Mouse (Mus musculus) heart, embryonic 12.5 days (tissue): ENCODE results near the gene Tmem231. TPM values are rescaled to one million over a fixed set of nuclear protein-coding genes. Genes with fewer than 3 reads are reported as not detected.
"Not testable (repeated sequence)": the region's sequence is repeated elsewhere in the genome, so short reads cannot be mapped to it uniquely, and the experiment has no call there.

Source experiments
- ATAC-seq: fragments of 200-750 bp; cut with Nextera tagmentation; 2 replicates; pipeline ENCODE4 v1.8.0; 2017; ENCODE audit warnings: moderate TSS enrichment, moderate library complexity; ENCODE audit not compliant: insufficient number of reproducible peaks, low FRiP score
- H3K27ac ChIP-seq: fragments of 300-500 bp; sonication (generic); 2 replicates; pipeline ENCODE4 v1.5.1; 2016; ENCODE audit warnings: mild to moderate bottlenecking, moderate library complexity; ENCODE audit not compliant: poor library complexity, severe bottlenecking
- H3K27me3 ChIP-seq: fragments of 300-500 bp; sonication (generic); replicated peaks from 2 replicates; pipeline ENCODE4 v1.6.1; 2016; ENCODE audit warnings: mild to moderate bottlenecking, moderate library complexity
- H3K36me3 ChIP-seq: fragments of 300-500 bp; sonication (generic); 2 replicates; pipeline ENCODE4 v1.6.1; 2016; ENCODE audit warnings: mild to moderate bottlenecking, moderate library complexity
- H3K4me1 ChIP-seq: fragments of 300-500 bp; sonication (generic); replicated peaks from 2 replicates; pipeline ENCODE4 v1.6.1; 2016; ENCODE audit warnings: mild to moderate bottlenecking
- H3K4me2 ChIP-seq: fragments of 300-500 bp; sonication (generic); 2 replicates; pipeline ENCODE4 v1.6.1; 2016; ENCODE audit warnings: mild to moderate bottlenecking, moderate library complexity
- H3K4me3 ChIP-seq: fragments of 300-500 bp; sonication (generic); 2 replicates; pipeline ENCODE4 v1.5.1; 2016; ENCODE audit warnings: mild to moderate bottlenecking
- H3K9ac ChIP-seq: fragments of 300-500 bp; sonication (generic); 2 replicates; pipeline ENCODE4 v1.6.1; 2016; ENCODE audit warnings: mild to moderate bottlenecking, moderate library complexity
- H3K9me3 ChIP-seq: fragments of 300-500 bp; sonication (generic); replicated peaks from 2 replicates; pipeline ENCODE4 v1.6.1; 2016; ENCODE audit warnings: mild to moderate bottlenecking, moderate library complexity
- WGBS: fragments of 180-500 bp; shearing (Covaris S2); methylation state at CpG from one replicate; pipeline ENCODE4 v1.1.7; 2016; 5-methylcytosine and 5-hydroxymethylcytosine counted together
- polyA plus RNA-seq: library from polyadenylated mRNA; unstranded; fragments of >200 nt; fragmentation: Nextera tagmentation; extraction: Ambion mirVana; gene quantifications from 2 replicates; pipeline ENCODE4 v1.2.1, GENCODE M21; 2016

Tmem231 gene
- polyA plus RNA-seq, 1 experiment from 2014 or later: 7.1 TPM

DNA sequence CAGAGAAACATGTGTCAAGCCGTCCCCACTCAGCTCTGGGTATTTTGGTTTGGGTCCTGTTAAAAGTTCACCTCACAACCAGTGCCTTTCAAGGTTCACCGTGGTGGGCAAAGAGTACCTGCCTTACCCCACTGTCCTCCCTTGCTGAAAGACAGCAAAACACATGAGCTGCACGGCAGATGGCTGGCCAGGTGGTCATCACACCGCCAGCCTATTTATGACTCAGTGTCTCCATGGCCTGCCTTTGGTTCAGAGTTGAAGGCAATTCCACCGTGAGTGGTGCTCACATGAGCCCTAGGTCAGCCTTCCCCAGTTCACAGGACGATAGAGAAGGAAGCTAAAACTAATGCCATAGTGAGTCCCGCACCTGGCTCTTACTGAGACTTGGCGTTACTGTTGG lies 14.3 kb upstream of the Tmem231 start:
- 91% methylated on average over 8 of the region's 8 CpGs for WGBS
- H3K27ac ChIP-seq: no peak overlapping the region
- peaks cover 75% of the 10 kb centered on the region for H3K36me3 ChIP-seq

DNA sequence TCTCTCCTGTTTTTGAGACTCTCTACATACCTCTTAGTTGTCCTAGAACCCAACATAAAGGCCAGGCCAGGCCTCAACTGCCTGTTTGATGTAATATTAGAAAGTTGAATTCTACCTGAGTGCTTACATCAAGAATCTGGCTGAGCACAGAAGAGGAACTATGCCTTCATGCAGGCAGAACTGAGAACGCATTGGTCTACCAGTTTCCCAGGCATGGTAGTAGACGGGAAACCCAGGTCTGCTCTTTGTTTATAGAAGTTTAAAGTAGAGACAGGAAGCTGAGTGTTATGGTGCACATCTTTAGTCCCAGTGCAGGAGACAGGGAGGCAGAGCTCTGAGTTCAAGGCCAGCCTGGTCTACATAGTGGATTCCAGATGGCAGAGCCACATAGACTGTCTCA lies 13.5 kb upstream of the Tmem231 start:
- Histone ChIP-seq H3K4me2 (no peak overlapping the region), H3K4me1 (no peaks in the 10 kb centered on the region; the same call in 1 of the 2 replicates), H3K27ac (no peak overlapping the region), H3K27me3 (no peaks in the 10 kb centered on the region), H3K9me3 (no peaks in the 10 kb centered on the region), H3K36me3 (peaks cover 72% of the 10 kb centered on the region), H3K4me3 (no peak overlapping the region), H3K9ac (no peak overlapping the region)
- 87% methylated on average over 2 of the region's 2 CpGs for WGBS
- no peak for ATAC-seq

More for the DNA sequence above, 14.3 kb upstream of the Tmem231 start:
- no peaks in the 10 kb centered on the region for H3K9me3 ChIP-seq
- no peak for ATAC-seq
- no peaks in the 10 kb centered on the region for H3K4me1 ChIP-seq
- H3K4me3 ChIP-seq: no peak overlapping the region
- H3K27me3 ChIP-seq: no peaks in the 10 kb centered on the region
- H3K4me2 ChIP-seq: no peak overlapping the region
- H3K9ac ChIP-seq: no peak overlapping the region

- H3K4me2 ChIP-seq: no peak overlapping the region
- H3K27ac ChIP-seq: no peak overlapping the region
- no peaks in the 10 kb centered on the region for H3K27me3 ChIP-seq
- no peak overlapping the region for H3K4me3 ChIP-seq
- peaks cover 16% of the 10 kb centered on the region for H3K4me1 ChIP-seq
- H3K9ac ChIP-seq: no peak overlapping the region
- 89% methylated on average over 2 of the region's 2 CpGs for WGBS
- peaks cover 49% of the 10 kb centered on the region for H3K36me3 ChIP-seq
- ATAC-seq: no peak
- H3K9me3 ChIP-seq: no peaks in the 10 kb centered on the region
Observed at GRCm38 (mm10) chr8:111943544-111943943, 9.9 kb upstream of the Tmem231 start.

GRCm38 (mm10) chr8:111941101-111941454 lies 7.4 kb upstream of the Tmem231 start:
- peaks cover 16% of the 10 kb centered on the region for H3K4me1 ChIP-seq
- no peaks in the 10 kb centered on the region for H3K9me3 ChIP-seq
- peaks cover 28% of the 10 kb centered on the region for H3K36me3 ChIP-seq
- ATAC-seq: peak; percentile 51
- H3K27me3 ChIP-seq: no peaks in the 10 kb centered on the region
- peak overlapping the region; percentile 87 for H3K4me2 ChIP-seq
- H3K27ac ChIP-seq: peak overlapping the region; percentile 63
- under 1% methylated on average over 23 of the region's 23 CpGs for WGBS
- H3K9ac ChIP-seq: peak overlapping the region; percentile 95
- H3K4me3 ChIP-seq: peak overlapping the region; percentile 93

GRCm38 (mm10) chr8:111940171-111941100 lies 6.8 kb upstream of the Tmem231 start, which contains the start of gene Gabarapl2:
Gene Gabarapl2, plus strand, starts transcription at chr8:111940703.
- H3K36me3 ChIP-seq: peaks cover 22% of the 10 kb centered on the region
- peak; percentile 98 for ATAC-seq
- H3K27ac ChIP-seq: peak within 1 kb of the TSS; percentile 83
- peak within 1 kb of the TSS; percentile 87 for H3K4me2 ChIP-seq
- no peaks in the 10 kb centered on the region for H3K9me3 ChIP-seq
- peak within 1 kb of the TSS; percentile 93 for H3K4me3 ChIP-seq
- H3K27me3 ChIP-seq: no peaks in the 10 kb centered on the region
- peak within 1 kb of the TSS; percentile 95 for H3K9ac ChIP-seq
- H3K4me1 ChIP-seq: peaks cover 16% of the 10 kb centered on the region
- WGBS: under 1% methylated on average over 65 of the region's 65 CpGs

- Histone ChIP-seq H3K4me3 (peak overlapping the region; percentile 93), H3K27ac (peak overlapping the region; percentile 83), H3K4me1 (peaks cover 16% of the 10 kb centered on the region), H3K9ac (peak overlapping the region; percentile 52), H3K36me3 (peaks cover 16% of the 10 kb centered on the region), H3K27me3 (no peaks in the 10 kb centered on the region), H3K4me2 (peak overlapping the region; percentile 87), H3K9me3 (no peaks in the 10 kb centered on the region)
- 6% methylated on average over 10 of the region's 10 CpGs for WGBS
- ATAC-seq: peak; percentile 89
Observed at GRCm38 (mm10) chr8:111939516-111940142, 5.9 kb upstream of the Tmem231 start.

GRCm38 (mm10) chr8:111938076-111938985 lies 4.7 kb upstream of the Tmem231 start:
- not testable (repeated sequence) for H3K9ac ChIP-seq, H3K27me3 ChIP-seq, H3K27ac ChIP-seq, ATAC-seq, H3K36me3 ChIP-seq, H3K4me3 ChIP-seq, H3K4me2 ChIP-seq, H3K9me3 ChIP-seq
- 77% methylated on average over 9 of the region's 9 CpGs for WGBS
- peaks cover 16% of the 10 kb centered on the region for H3K4me1 ChIP-seq

DNA sequence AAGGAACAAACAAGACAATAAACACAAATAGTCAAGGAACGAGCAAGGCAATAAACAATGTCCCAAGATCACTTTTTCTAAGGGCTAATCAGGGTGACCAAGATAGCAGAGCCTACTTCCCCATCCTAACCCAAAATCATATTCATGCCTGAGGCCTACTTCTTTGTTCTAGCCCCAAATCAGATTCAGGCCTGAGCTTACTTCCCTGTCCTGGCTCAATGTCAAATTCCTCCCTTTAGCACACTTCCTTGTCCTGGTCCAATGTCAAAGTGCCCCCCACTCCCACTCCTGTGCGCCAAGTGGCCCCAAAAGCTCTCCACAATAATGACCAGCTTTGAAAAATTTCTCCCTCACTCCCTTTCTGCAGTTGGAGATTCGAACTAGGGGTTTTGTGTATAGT lies 3.5 kb upstream of the Tmem231 start:
- H3K36me3 ChIP-seq: no peaks in the 10 kb centered on the region
- H3K9ac ChIP-seq: no peak overlapping the region
- WGBS: 70% methylated on average over 3 of the region's 3 CpGs
- no peak overlapping the region for H3K4me2 ChIP-seq
- H3K4me1 ChIP-seq: peaks cover 23% of the 10 kb centered on the region
- no peak overlapping the region for H3K27ac ChIP-seq
- no peaks in the 10 kb centered on the region for H3K27me3 ChIP-seq
- no peaks in the 10 kb centered on the region for H3K9me3 ChIP-seq
- no peak for ATAC-seq
- H3K4me3 ChIP-seq: no peak overlapping the region

DNA sequence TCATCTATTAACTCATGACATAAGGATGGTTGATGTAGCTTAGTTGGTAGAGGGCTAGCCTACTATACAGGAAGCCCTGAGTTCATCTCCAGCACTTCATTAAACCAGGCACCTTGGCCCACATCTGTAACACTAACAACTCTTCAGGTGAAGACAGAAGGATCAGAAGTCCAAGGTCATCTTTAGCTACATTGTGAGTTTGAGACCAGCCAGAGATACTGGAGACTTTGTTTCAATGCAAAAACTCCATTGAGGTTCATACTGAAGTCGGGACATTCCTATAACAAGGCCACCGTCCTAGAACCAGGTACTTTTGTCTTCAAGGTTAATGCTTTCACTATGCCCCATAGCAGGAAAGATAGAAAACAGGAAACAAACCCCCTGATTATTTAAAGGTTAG lies 520 bp upstream of the Tmem231 start:
- H3K4me3 ChIP-seq: no peak overlapping the region
- no peaks in the 10 kb centered on the region for H3K27me3 ChIP-seq
- no peak for ATAC-seq
- H3K4me1 ChIP-seq: peaks cover 8% of the 10 kb centered on the region; the same call in 1 of the 2 replicates
- H3K27ac ChIP-seq: no peak overlapping the region
- 77% methylated on average over 2 of the region's 2 CpGs for WGBS
- no peaks in the 10 kb centered on the region for H3K36me3 ChIP-seq
- H3K9me3 ChIP-seq: no peaks in the 10 kb centered on the region
- peak overlapping the region; percentile 93; the same call in 1 of the 2 replicates for H3K4me2 ChIP-seq
- no peak overlapping the region for H3K9ac ChIP-seq

GRCm38 (mm10) chr8:111932580-111933336 lies 923 bp downstream of the Tmem231 start:
- H3K4me2 ChIP-seq: peak overlapping the region; percentile 93
- H3K9ac ChIP-seq: peak overlapping the region; percentile 78
- no peaks in the 10 kb centered on the region for H3K36me3 ChIP-seq
- H3K4me3 ChIP-seq: peak overlapping the region; percentile 75
- no peaks in the 10 kb centered on the region for H3K27me3 ChIP-seq
- H3K4me1 ChIP-seq: peaks cover 8% of the 10 kb centered on the region; the same call in 1 of the 2 replicates
- 31% methylated on average over 19 of the region's 19 CpGs for WGBS
- no peak for ATAC-seq
- H3K9me3 ChIP-seq: no peaks in the 10 kb centered on the region
- no peak overlapping the region for H3K27ac ChIP-seq
